Mouse (Mus musculus) testis, postnatal 10 days (tissue): Measurements from ENCODE around the gene Islr.
A peak's percentile ranks its signal among the peaks of the same experiment; 100 is the strongest.

Experiments used
- DNase-seq: peaks from one replicate; pipeline ENCODE4 v3.0.0; 2021; ENCODE audit warnings: low spot score

Gene Islr

GRCm38 (mm10) chr9:58196610-58197567 is 7.2 kb downstream of the Islr start:
- DNase-seq, result peak; percentile 46

- DNase-seq, result no peak
Observed at GRCm38 (mm10) chr9:58196141-58196540, 8.0 kb downstream of the Islr start.

- DNase-seq, result peak; percentile 48
Observed at GRCm38 (mm10) chr9:58195671-58196070, 8.4 kb downstream of the Islr start.

- peak; percentile 42 for DNase-seq
Observed at GRCm38 (mm10) chr9:58194222-58194621, 9.9 kb downstream of the Islr start.

- DNase-seq, result no peak
Observed at GRCm38 (mm10) chr9:58184456-58184855, 19.6 kb downstream of the Islr start.

GRCm38 (mm10) chr9:58179390-58179789 is 24.7 kb downstream of the Islr start:
- no peak for DNase-seq

- no peak for DNase-seq
Observed at GRCm38 (mm10) chr9:58177165-58177564, 26.9 kb downstream of the Islr start.

GRCm38 (mm10) chr9:58175745-58176487 is 28.2 kb downstream of the Islr start:
- DNase-seq, result no peak

GRCm38 (mm10) chr9:58174818-58175251 is 29.3 kb downstream of the Islr start:
- DNase-seq, result no peak

GRCm38 (mm10) chr9:58172863-58173262 is 31.2 kb downstream of the Islr start:
- no peak for DNase-seq

- DNase-seq, result no peak
Observed at GRCm38 (mm10) chr9:58169426-58169825, 34.7 kb downstream of the Islr start.

- no peak for DNase-seq
Observed at GRCm38 (mm10) chr9:58168880-58169279, 35.2 kb downstream of the Islr start.

- DNase-seq, result no peak
Observed at GRCm38 (mm10) chr9:58165779-58166178, 38.3 kb downstream of the Islr start.

- no peak for DNase-seq
Observed at GRCm38 (mm10) chr9:58163146-58163545, 41.0 kb downstream of the Islr start.

GRCm38 (mm10) chr9:58162173-58162572 is 41.9 kb downstream of the Islr start:
- no peak for DNase-seq

GRCm38 (mm10) chr9:58160315-58160714 is 43.8 kb downstream of the Islr start:
- DNase-seq, result no peak

- DNase-seq, result no peak
Observed at GRCm38 (mm10) chr9:58159855-58160254, 44.3 kb downstream of the Islr start.

GRCm38 (mm10) chr9:58158541-58159311 is 45.4 kb downstream of the Islr start:
- peak; percentile 67 for DNase-seq

- DNase-seq, result no peak
Observed at GRCm38 (mm10) chr9:58157838-58158237, 46.3 kb downstream of the Islr start.

GRCm38 (mm10) chr9:58156819-58157560 is 47.1 kb downstream of the Islr start:
- DNase-seq, result no peak

- DNase-seq, result peak; percentile 89
Observed at GRCm38 (mm10) chr9:58155366-58155765, 48.7 kb downstream of the Islr start.
